Mouse (Mus musculus) heart, adult 11 months (tissue): ENCODE measurements around the gene Atl2.
A peak's percentile ranks its signal among the peaks of the same experiment; 100 is the strongest.

ENCODE experiments used
- DNase-seq: peaks from one replicate; pipeline ENCODE4 v3.0.0; 2022

Atl2 gene

GRCm38 (mm10) chr17:79816896-79817295 lies 79.0 kb downstream of the Atl2 start:
- no peak for DNase-seq

- no peak for DNase-seq
Observed at GRCm38 (mm10) chr17:79810421-79810820, 85.5 kb downstream of the Atl2 start.

GRCm38 (mm10) chr17:79809491-79810316 lies 86.2 kb downstream of the Atl2 start:
- DNase-seq, result peak; percentile 71

GRCm38 (mm10) chr17:79807237-79807930 lies 88.5 kb downstream of the Atl2 start:
- peak; percentile 19 for DNase-seq

DNA sequence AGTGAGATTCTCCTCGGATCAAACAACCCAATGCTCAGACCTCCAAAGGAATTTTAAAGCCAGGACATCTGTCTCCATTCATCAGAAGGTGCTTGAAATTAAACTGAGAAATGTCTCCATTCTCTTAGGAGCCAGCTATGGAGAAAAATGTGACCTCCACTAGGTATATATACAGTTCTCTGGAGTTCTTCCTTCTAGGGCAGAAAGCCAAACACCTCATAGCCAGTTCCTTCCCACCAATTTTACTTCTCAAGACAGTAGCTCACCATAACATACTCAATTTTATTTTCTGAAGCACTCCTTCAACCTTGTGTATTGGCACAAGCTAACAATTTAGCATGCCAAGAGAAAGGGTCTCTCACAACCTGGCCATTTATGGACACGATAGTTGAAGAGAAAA lies 91.2 kb downstream of the Atl2 start:
- DNase-seq, result no peak

DNA sequence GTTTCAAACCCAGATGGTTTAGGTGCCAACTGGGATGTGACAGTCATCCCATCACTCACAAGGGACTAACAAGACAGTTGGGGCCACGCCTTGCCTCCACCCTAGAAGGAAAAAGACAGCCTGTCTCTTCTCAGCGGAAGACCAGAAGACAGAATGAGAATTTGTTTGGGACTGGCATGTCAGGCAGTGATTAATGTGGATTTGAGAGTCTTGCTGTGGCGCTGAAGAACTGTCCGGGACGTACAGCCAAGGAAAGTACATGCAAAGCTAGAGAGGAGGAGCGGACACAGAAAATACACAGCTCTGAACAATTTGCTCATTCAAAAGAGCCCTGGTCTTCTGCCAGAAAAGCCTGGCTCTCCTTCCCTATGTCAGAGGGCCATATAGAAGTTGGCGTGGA lies 93.9 kb downstream of the Atl2 start:
- peak; percentile 63 for DNase-seq

GRCm38 (mm10) chr17:79798831-79799230 lies 97.1 kb downstream of the Atl2 start:
- DNase-seq, result peak; percentile 71
